Mouse (Mus musculus) hindbrain, postnatal 0 days (tissue): ENCODE measurements around the gene Lhfpl3. TPM values are rescaled to one million over a fixed set of nuclear protein-coding genes. Genes with fewer than 3 reads are reported as not detected.

ENCODE experiments used
- ATAC-seq: fragments of 200-750 bp; cut with Nextera tagmentation; 2 replicates; pipeline ENCODE4 v1.8.0; 2017; ENCODE audit warnings: mild to moderate bottlenecking, moderate TSS enrichment, moderate library complexity
- DNase-seq: peaks from one replicate; pipeline ENCODE4 v3.0.0-alpha.2; 2015; ENCODE audit warnings: low spot score
- H3K27ac ChIP-seq: fragments of 300-500 bp; sonication (generic); 2 replicates; pipeline ENCODE4 v1.5.1; 2014; ENCODE audit warnings: mild to moderate bottlenecking
- H3K27me3 ChIP-seq: fragments of 300-500 bp; sonication (generic); 2 replicates; pipeline ENCODE4 v1.6.1; 2014; ENCODE audit warnings: low read length, mixed read lengths; ENCODE audit not compliant: insufficient read depth
- H3K36me3 ChIP-seq: fragments of 300-500 bp; sonication (generic); 2 replicates; pipeline ENCODE4 v1.6.1; 2014; ENCODE audit warnings: low read length, mixed read lengths; ENCODE audit not compliant: insufficient read depth
- H3K4me1 ChIP-seq: fragments of 300-500 bp; sonication (generic); 2 replicates; pipeline ENCODE4 v1.6.1; 2014; ENCODE audit warnings: antibody characterized with exemption, low read length, mixed read lengths; ENCODE audit not compliant: insufficient read depth
- H3K4me2 ChIP-seq: fragments of 300-500 bp; sonication (generic); 2 replicates; pipeline ENCODE4 v1.6.1; 2014; ENCODE audit warnings: low read depth, mild to moderate bottlenecking, low read length, moderate library complexity, mixed read lengths
- H3K4me3 ChIP-seq: fragments of 300-500 bp; sonication (generic); 2 replicates; pipeline ENCODE4 v1.5.1; 2014; ENCODE audit warnings: low read length
- H3K9ac ChIP-seq: fragments of 300-500 bp; sonication (generic); replicated peaks from 2 replicates; pipeline ENCODE4 v1.6.1; 2014; ENCODE audit warnings: mild to moderate bottlenecking, low read length, moderate library complexity, mixed read lengths
- H3K9me3 ChIP-seq: fragments of 300-500 bp; sonication (generic); 2 replicates; pipeline ENCODE4 v1.6.1; 2016; ENCODE audit warnings: low read length, mixed read lengths
- CTCF ChIP-seq: IDR thresholded peaks from 2 replicates; pipeline ENCODE4 v1.5.1; 2016; ENCODE audit warnings: antibody characterized with exemption, control low read depth, low read depth
- WGBS: fragments of 180-500 bp; shearing (Covaris S2); extraction: QIAGEN DNeasy Blood & Tissue Kit; methylation state at CpG from one replicate; pipeline ENCODE4 v1.1.7; 2014; 5-methylcytosine and 5-hydroxymethylcytosine counted together
- polyA plus RNA-seq: library from polyadenylated mRNA; unstranded; fragments of >200 nt; fragmentation: Nextera tagmentation; extraction: Ambion mirVana; gene quantifications from 2 replicates; pipeline ENCODE4 v1.2.1, GENCODE M21; 2015
- total RNA-seq: library from RNA; depleted of rRNA; stranded (reverse); fragments of >200 nt; gene quantifications from 2 replicates; pipeline ENCODE4 v1.2.3, GENCODE M21; 2014

Lhfpl3 gene
- total and polyA plus RNA-seq, 2 experiments from 2014 or later = 48.9 to 70.7 TPM

GRCm38 (mm10) chr5:23034944-23035726 lies 289.3 kb downstream of the Lhfpl3 start:
- DNase-seq (peak; percentile 91), ATAC-seq (peak; percentile 82)
- WGBS = 61% methylated on average over 6 of the region's 6 CpGs
- H3K27ac ChIP-seq = no peak overlapping the region
- H3K9me3 ChIP-seq = no peaks in the 10 kb centered on the region
- no peak for TF ChIP-seq CTCF
- H3K9ac ChIP-seq = no peak overlapping the region
- H3K4me2 ChIP-seq = no peak overlapping the region
- peaks cover 3% of the 10 kb centered on the region; the same call in 1 of the 2 replicates for H3K4me1 ChIP-seq
- H3K36me3 ChIP-seq = no peaks in the 10 kb centered on the region
- no peak overlapping the region for H3K4me3 ChIP-seq
- H3K27me3 ChIP-seq = no peaks in the 10 kb centered on the region

- peaks cover 6% of the 10 kb centered on the region for H3K4me1 ChIP-seq
- no peak overlapping the region for H3K9ac ChIP-seq
- no peak for TF ChIP-seq CTCF
- no peak for DNase-seq
- H3K9me3 ChIP-seq = no peaks in the 10 kb centered on the region
- no peak overlapping the region for H3K4me2 ChIP-seq
- no peak overlapping the region for H3K27ac ChIP-seq
- no peaks in the 10 kb centered on the region for H3K36me3 ChIP-seq
- WGBS = 31% methylated on average over 5 of the region's 5 CpGs
- no peak overlapping the region for H3K4me3 ChIP-seq
- no peaks in the 10 kb centered on the region for H3K27me3 ChIP-seq
- peak; percentile 71; the same call in 1 of the 2 replicates for ATAC-seq
These were observed 289.8 kb downstream of the Lhfpl3 start for GRCm38 (mm10) chr5:23035727-23036029.

GRCm38 (mm10) chr5:23040429-23040828 lies 294.6 kb downstream of the Lhfpl3 start:
- ATAC-seq (no peak), DNase-seq (peak; percentile 58)
- Histone ChIP-seq H3K27me3 (no peaks in the 10 kb centered on the region), H3K9me3 (no peaks in the 10 kb centered on the region), H3K4me2 (no peak overlapping the region), H3K4me1 (peaks cover 6% of the 10 kb centered on the region; the same call in 1 of the 2 replicates), H3K4me3 (no peak overlapping the region), H3K9ac (no peak overlapping the region), H3K36me3 (no peaks in the 10 kb centered on the region), H3K27ac (no peak overlapping the region)
- no peak for TF ChIP-seq CTCF
- WGBS = 34% methylated on average over 4 of the region's 4 CpGs

- no peaks in the 10 kb centered on the region for H3K27me3 ChIP-seq
- DNase-seq (peak; percentile 11), ATAC-seq (no peak)
- WGBS = 52% methylated on average over 5 of the region's 5 CpGs
- H3K4me2 ChIP-seq = no peak overlapping the region
- H3K9ac ChIP-seq = no peak overlapping the region
- no peaks in the 10 kb centered on the region for H3K9me3 ChIP-seq
- peaks cover 6% of the 10 kb centered on the region; the same call in 1 of the 2 replicates for H3K4me1 ChIP-seq
- H3K27ac ChIP-seq = no peak overlapping the region
- H3K36me3 ChIP-seq = no peaks in the 10 kb centered on the region
- H3K4me3 ChIP-seq = no peak overlapping the region
- TF ChIP-seq CTCF = no peak
These were observed 297.0 kb downstream of the Lhfpl3 start for GRCm38 (mm10) chr5:23042862-23043261.

- no peak for TF ChIP-seq CTCF
- Histone ChIP-seq H3K4me3 (no peak overlapping the region), H3K36me3 (no peaks in the 10 kb centered on the region), H3K9ac (no peak overlapping the region), H3K27ac (no peak overlapping the region), H3K27me3 (no peaks in the 10 kb centered on the region), H3K9me3 (no peaks in the 10 kb centered on the region), H3K4me2 (no peak overlapping the region), H3K4me1 (no peaks in the 10 kb centered on the region)
- DNase-seq (no peak), ATAC-seq (no peak)
- 71% methylated on average over 7 of the region's 7 CpGs for WGBS
These were observed 303.3 kb downstream of the Lhfpl3 start for GRCm38 (mm10) chr5:23049083-23049663.

GRCm38 (mm10) chr5:23051458-23051857 lies 305.6 kb downstream of the Lhfpl3 start:
- TF ChIP-seq CTCF = no peak
- 71% methylated on average over 5 of the region's 5 CpGs for WGBS

GRCm38 (mm10) chr5:23094894-23095293 lies 349.0 kb downstream of the Lhfpl3 start:
- H3K9ac ChIP-seq = no peak overlapping the region
- ATAC-seq = no peak
- H3K9me3 ChIP-seq = no peaks in the 10 kb centered on the region
- no peaks in the 10 kb centered on the region for H3K4me1 ChIP-seq
- H3K4me2 ChIP-seq = no peak overlapping the region
- no peak for DNase-seq
- no peak for TF ChIP-seq CTCF
- no peaks in the 10 kb centered on the region for H3K36me3 ChIP-seq
- H3K27me3 ChIP-seq = no peaks in the 10 kb centered on the region
- WGBS = 76% methylated on average over 1 of the region's 1 CpGs
- H3K4me3 ChIP-seq = no peak overlapping the region
- no peak overlapping the region for H3K27ac ChIP-seq

More at GRCm38 (mm10) chr5:23051458-23051857, 305.6 kb downstream of the Lhfpl3 start:
- Histone ChIP-seq H3K4me2 (no peak overlapping the region), H3K27me3 (no peaks in the 10 kb centered on the region), H3K27ac (no peak overlapping the region), H3K9me3 (no peaks in the 10 kb centered on the region), H3K4me3 (no peak overlapping the region), H3K36me3 (no peaks in the 10 kb centered on the region), H3K9ac (no peak overlapping the region), H3K4me1 (no peaks in the 10 kb centered on the region)
- ATAC-seq (no peak), DNase-seq (no peak)
